Mouse (Mus musculus) MEL (cell line): ENCODE measurements around the gene Grid1. TPM values are rescaled to one million over a fixed set of nuclear protein-coding genes. Genes with fewer than 3 reads are reported as not detected.

ENCODE experiments used
- DNase-seq: peaks from one replicate; pipeline ENCODE4 v3.0.0; 2011; ENCODE audit warnings: low read depth, low spot score
- H3K27ac ChIP-seq: 2 replicates; pipeline ENCODE4 v1.5.1; 2012; ENCODE audit warnings: low read depth, mild to moderate bottlenecking, control low read depth, low read length, moderate library complexity; ENCODE audit not compliant: control insufficient read depth
- H3K27me3 ChIP-seq, 2 experiments: fragments of 150-350 bp in 1 of 2; sonication (generic) in 1 of 2; 2 replicates each; pipeline ENCODE4 v1.6.1; 2012; ENCODE audit warnings: low read length in 2 of 2, mild to moderate bottlenecking in 2 of 2, improper control_type of control experiment in 1 of 2, moderate library complexity in 1 of 2; ENCODE audit not compliant: insufficient read depth in 2 of 2, control insufficient read depth in 1 of 2
- H3K36me3 ChIP-seq, 2 experiments: 2 replicates each; pipeline ENCODE4 v1.6.1; 2012 to 2014; ENCODE audit warnings: low read length in 2 of 2, improper control_type of control experiment in 1 of 2, inconsistent platforms in 1 of 2, mild to moderate bottlenecking in 1 of 2; ENCODE audit not compliant: insufficient read depth in 2 of 2, control insufficient read depth in 1 of 2
- H3K4me1 ChIP-seq, 2 experiments: fragments of 150-350 bp in 1 of 2; sonication (generic) in 1 of 2; 2 replicates each; pipeline ENCODE4 v1.6.1; 2012; ENCODE audit warnings: low read length in 2 of 2, improper control_type of control experiment in 1 of 2, mild to moderate bottlenecking in 1 of 2; ENCODE audit not compliant: insufficient read depth in 2 of 2, control insufficient read depth in 1 of 2
- H3K4me3 ChIP-seq, 2 experiments: fragments of 150-350 bp in 1 of 2; sonication (generic) in 1 of 2; 2 replicates each; pipeline ENCODE4 v1.5.1; 2012; ENCODE audit warnings: low read depth in 2 of 2, low read length in 2 of 2, mild to moderate bottlenecking in 2 of 2, moderate library complexity in 2 of 2, control low read depth in 1 of 2, improper control_type of control experiment in 1 of 2; ENCODE audit not compliant: control insufficient read depth in 1 of 2, insufficient read depth in 1 of 2
- H3K79me2 ChIP-seq: 2 replicates; pipeline ENCODE4 v1.6.1; 2012; ENCODE audit warnings: mild to moderate bottlenecking, low read length, moderate library complexity; ENCODE audit not compliant: control insufficient read depth, poor library complexity, insufficient read depth
- H3K9ac ChIP-seq: 2 replicates; pipeline ENCODE4 v1.6.1; 2012; ENCODE audit warnings: low read depth, mild to moderate bottlenecking, control low read depth, low read length, moderate library complexity; ENCODE audit not compliant: control insufficient read depth, poor library complexity, severe bottlenecking
- H3K9me3 ChIP-seq: fragments of 150-350 bp; sonication (generic); replicated peaks from 2 replicates; pipeline ENCODE4 v1.6.1; 2012; ENCODE audit warnings: mild to moderate bottlenecking, low read length, improper control_type of control experiment, moderate library complexity; ENCODE audit not compliant: insufficient read depth
- BHLHE40 ChIP-seq: IDR thresholded peaks from 2 replicates; pipeline ENCODE4 v1.6.1; 2012; ENCODE audit warnings: low read depth, mild to moderate bottlenecking, inconsistent platforms, low read length, improper control_type of control experiment, borderline replicate concordance
- CHD1 ChIP-seq: IDR thresholded peaks from 2 replicates; pipeline ENCODE4 v1.6.1; 2012; ENCODE audit warnings: low read depth, mild to moderate bottlenecking, inconsistent platforms, low read length, improper control_type of control experiment
- CHD2 ChIP-seq: IDR thresholded peaks from 2 replicates; pipeline ENCODE4 v1.6.1; 2011; ENCODE audit warnings: low read length, improper control_type of control experiment
- CTCF ChIP-seq, 3 experiments: IDR thresholded peaks in 2 of 3; conservative IDR thresholded peaks in 1 of 3; 2 replicates each; pipeline ENCODE4 v1.5.1; 2011 to 2012; ENCODE audit warnings: low read length in 3 of 3, low read depth in 2 of 3, mild to moderate bottlenecking in 2 of 3, improper control_type of control experiment in 1 of 3, inconsistent platforms in 1 of 3, mixed read lengths in 1 of 3, moderate library complexity in 1 of 3; ENCODE audit not compliant: control insufficient read depth in 1 of 3, insufficient read depth in 1 of 3, poor library complexity in 1 of 3, severe bottlenecking in 1 of 3
- ELF1 ChIP-seq: IDR thresholded peaks from 2 replicates; pipeline ENCODE4 v1.6.1; 2014; ENCODE audit warnings: low read depth, mild to moderate bottlenecking, inconsistent platforms, low read length, improper control_type of control experiment, moderate library complexity
- EP300 ChIP-seq, 2 experiments: IDR thresholded peaks; 2 replicates each; pipeline ENCODE4 v1.6.1; 2011; ENCODE audit warnings: improper control_type of control experiment in 2 of 2, low read length in 2 of 2, low read depth in 1 of 2, mild to moderate bottlenecking in 1 of 2
- GABPA ChIP-seq: IDR thresholded peaks from 2 replicates; pipeline ENCODE4 v1.6.1; 2012; ENCODE audit warnings: low read depth, mild to moderate bottlenecking, inconsistent platforms, low read length, improper control_type of control experiment, moderate library complexity
- GATA1 ChIP-seq: IDR thresholded peaks from 2 replicates; pipeline ENCODE4 v1.6.1; 2011; ENCODE audit warnings: low read depth, low read length, improper control_type of control experiment
- JUND ChIP-seq: IDR thresholded peaks from 2 replicates; pipeline ENCODE4 v1.6.1; 2011; ENCODE audit warnings: low read depth, mild to moderate bottlenecking, improper control_type of control experiment, low read length
- MAX ChIP-seq: IDR thresholded peaks from 2 replicates; pipeline ENCODE4 v1.6.1; 2011; ENCODE audit warnings: low read length, improper control_type of control experiment
- MEF2A ChIP-seq: IDR thresholded peaks from 2 replicates; pipeline ENCODE4 v1.6.1; 2014; ENCODE audit warnings: low read depth, mild to moderate bottlenecking, inconsistent platforms, low read length, improper control_type of control experiment; ENCODE audit not compliant: poor library complexity, insufficient replicate concordance, severe bottlenecking; ENCODE audit errors: extremely low read depth
- MXI1 ChIP-seq: IDR thresholded peaks from 2 replicates; pipeline ENCODE4 v1.6.1; 2011; ENCODE audit warnings: mild to moderate bottlenecking, low read depth, low read length, improper control_type of control experiment
- MYB ChIP-seq: IDR thresholded peaks from 2 replicates; pipeline ENCODE4 v1.6.1; 2011; ENCODE audit warnings: mild to moderate bottlenecking, low read depth, low read length, improper control_type of control experiment
- POLR2A ChIP-seq, 2 experiments: IDR thresholded peaks; 2 replicates each; pipeline ENCODE4 v1.6.1; 2011 to 2012; ENCODE audit warnings: low read length in 2 of 2, mild to moderate bottlenecking in 2 of 2, control low read depth in 1 of 2, improper control_type of control experiment in 1 of 2, low read depth in 1 of 2, moderate library complexity in 1 of 2; ENCODE audit not compliant: control insufficient read depth in 1 of 2, insufficient read depth in 1 of 2, poor library complexity in 1 of 2
- POLR2AphosphoS2 ChIP-seq: IDR thresholded peaks from 2 replicates; pipeline ENCODE4 v1.6.1; 2011; ENCODE audit warnings: low read length, improper control_type of control experiment
- SIN3A ChIP-seq: IDR thresholded peaks from 2 replicates; pipeline ENCODE4 v1.6.1; 2012; ENCODE audit warnings: low read length, improper control_type of control experiment, inconsistent platforms
- SMC3 ChIP-seq: IDR thresholded peaks from 2 replicates; pipeline ENCODE4 v1.6.1; 2011; ENCODE audit warnings: low read depth, low read length, improper control_type of control experiment
- TAL1 ChIP-seq: IDR thresholded peaks from 2 replicates; pipeline ENCODE4 v1.6.1; 2012; ENCODE audit warnings: mild to moderate bottlenecking, inconsistent platforms, low read length, moderate library complexity, mixed read lengths
- TBP ChIP-seq: IDR thresholded peaks from 2 replicates; pipeline ENCODE4 v1.8.0; 2011; ENCODE audit warnings: low read depth, low read length, improper control_type of control experiment
- UBTF ChIP-seq: IDR thresholded peaks from 2 replicates; pipeline ENCODE4 v1.6.1; 2012; ENCODE audit warnings: low read depth, mild to moderate bottlenecking, inconsistent platforms, low read length, improper control_type of control experiment, moderate library complexity, borderline replicate concordance; ENCODE audit not compliant: insufficient read depth
- USF2 ChIP-seq, 2 experiments: IDR thresholded peaks; 2 replicates each; pipeline ENCODE4 v1.6.1; 2011 to 2012; ENCODE audit warnings: improper control_type of control experiment in 2 of 2, low read length in 2 of 2, borderline replicate concordance in 1 of 2, inconsistent platforms in 1 of 2, low read depth in 1 of 2, mild to moderate bottlenecking in 1 of 2; ENCODE audit not compliant: insufficient read depth in 1 of 2
- ZC3H11A ChIP-seq: IDR thresholded peaks from 2 replicates; pipeline ENCODE4 v1.6.1; 2012; ENCODE audit warnings: low read depth, mild to moderate bottlenecking, inconsistent platforms, low read length, improper control_type of control experiment
- ZMIZ1 ChIP-seq: IDR thresholded peaks from 2 replicates; pipeline ENCODE4 v1.6.1; 2012; ENCODE audit warnings: low read depth, mild to moderate bottlenecking, inconsistent platforms, low read length, improper control_type of control experiment, moderate library complexity
- polyA plus RNA-seq, 2 experiments: library from polyadenylated mRNA; stranded (reverse) in 1 of 2; unstranded in 1 of 2; fragments of >175 nt in 1 of 2; fragments of >200 nt in 1 of 2; gene quantifications; 2 replicates each; pipeline versions ENCODE4 v1.2.1 to v1.2.4; 2012; ENCODE audit warnings: low replicate concordance in 2 of 2, low read depth in 1 of 2; ENCODE audit not compliant: insufficient read length in 2 of 2, insufficient read depth in 1 of 2, missing spikeins in 1 of 2
- total RNA-seq: library from RNA; depleted of rRNA; stranded (reverse); fragments of 300-350 nt; gene quantifications from 2 replicates; pipeline ENCODE4 v1.2.3, GENCODE M21; 2012

Grid1 gene
- total and polyA plus RNA-seq, 3 experiments: not detected

GRCm38 (mm10) chr14:35404249-35404908 is 584.5 kb downstream of the Grid1 start:
- Histone ChIP-seq H3K79me2 (no peaks in the 10 kb centered on the region), H3K9ac (no peak overlapping the region), H3K27ac (no peak overlapping the region), H3K27me3 (no peaks in the 10 kb centered on the region), H3K36me3 (no peaks in the 10 kb centered on the region), H3K9me3 (no peaks in the 10 kb centered on the region), H3K4me1 (no peaks in the 10 kb centered on the region), H3K4me3 (no peak overlapping the region)
- no peak for DNase-seq
- TF ChIP-seq TBP (no peak), CHD2 (no peak), TAL1 (no peak), ELF1 (no peak), USF2 (IDR thresholded peaks at IDR 0.05; ENCODE audit: borderline replicate concordance in 1 of 2, insufficient read depth in 1 of 2, low read depth in 1 of 2, low read length in 2 of 2) (no peak), ZC3H11A (no peak), EP300 (IDR thresholded peaks at IDR 0.05; ENCODE audit: low read depth in 1 of 2, low read length in 2 of 2) (no peak), MAX (no peak), ZMIZ1 (no peak), CHD1 (no peak), POLR2A (IDR thresholded peaks at IDR 0.05; ENCODE audit: control insufficient read depth in 1 of 2, insufficient read depth in 1 of 2, low read depth in 1 of 2, low read length in 2 of 2, poor library complexity in 1 of 2) (no peak), CTCF (IDR thresholded peaks at IDR 0.05 in 2 of 3, conservative IDR thresholded peaks at IDR 0.05 in 1 of 3; ENCODE audit: control insufficient read depth in 1 of 3, insufficient read depth in 1 of 3, low read depth in 2 of 3, low read length in 3 of 3, poor library complexity in 1 of 3, severe bottlenecking in 1 of 3) (no peak)

- H3K36me3 ChIP-seq: no peaks in the 10 kb centered on the region
- no peaks in the 10 kb centered on the region for H3K4me1 ChIP-seq
- H3K27ac ChIP-seq: no peak overlapping the region
- no peaks in the 10 kb centered on the region for H3K27me3 ChIP-seq
- TF ChIP-seq POLR2AphosphoS2: no peak
- TF ChIP-seq ELF1: no peak
- TF ChIP-seq JUND: no peak
- no peak for TF ChIP-seq SMC3
- TF ChIP-seq MEF2A: no peak
- TF ChIP-seq BHLHE40: no peak
- TF ChIP-seq TBP: no peak
- no peak for TF ChIP-seq GABPA
- TF ChIP-seq MYB: no peak
- no peak for TF ChIP-seq MXI1
- no peak for TF ChIP-seq GATA1
- TF ChIP-seq UBTF: no peak
- TF ChIP-seq CHD1: no peak
- no peak for TF ChIP-seq SIN3A
- TF ChIP-seq POLR2A (IDR thresholded peaks at IDR 0.05; ENCODE audit: control insufficient read depth in 1 of 2, insufficient read depth in 1 of 2, low read depth in 1 of 2, low read length in 2 of 2, poor library complexity in 1 of 2): no peak
- H3K4me3 ChIP-seq: no peak overlapping the region
- no peaks in the 10 kb centered on the region for H3K79me2 ChIP-seq
- H3K9ac ChIP-seq: no peak overlapping the region
- H3K9me3 ChIP-seq: no peaks in the 10 kb centered on the region
- no peak for DNase-seq
Observed at GRCm38 (mm10) chr14:35430259-35430658, 610.4 kb downstream of the Grid1 start.
